Mouse (Mus musculus): ENCODE data around the gene Tssc4. TPM values are rescaled to one million over a fixed set of nuclear protein-coding genes. Genes with fewer than 3 reads are reported as not detected.
A peak's percentile ranks its signal among the peaks of the same experiment; 100 is the strongest.

Tssc4 gene
- polyA plus RNA-seq, 1 experiment from 2014 or later = 91.7 TPM

GRCm38 (mm10) chr7:143059202-143059870 is 9.7 kb upstream of the Tssc4 start:
- 89% methylated on average over 5 of the region's 5 CpGs for WGBS
- H3K4me1 ChIP-seq = peaks cover 29% of the 10 kb centered on the region
- H3K4me3 ChIP-seq = no peak overlapping the region
- H3K9ac ChIP-seq = no peak overlapping the region
- no peak for ATAC-seq (ENCODE audit: low FRiP score, low read depth)
- no peaks in the 10 kb centered on the region for H3K9me3 ChIP-seq
- H3K27me3 ChIP-seq (replicated peaks) = no peaks in the 10 kb centered on the region
- no peak overlapping the region for H3K4me2 ChIP-seq (replicated peaks)
- peaks cover 34% of the 10 kb centered on the region for H3K36me3 ChIP-seq
- H3K27ac ChIP-seq = 0 out of 2 replicates have a peak overlapping the region, but pooled peaks have one; percentile 5

GRCm38 (mm10) chr7:143062704-143063103 is 6.3 kb upstream of the Tssc4 start:
- ATAC-seq (ENCODE audit: low FRiP score, low read depth) = no peak
- Histone ChIP-seq H3K36me3 (peaks cover 57% of the 10 kb centered on the region), H3K9ac (no peak overlapping the region), H3K4me2 (replicated peaks) (no peak overlapping the region), H3K9me3 (no peaks in the 10 kb centered on the region), H3K27me3 (replicated peaks) (no peaks in the 10 kb centered on the region), H3K4me3 (no peak overlapping the region), H3K27ac (no peak overlapping the region), H3K4me1 (0 out of 2 replicates have a peak, but pooled peaks cover 10% of the 10 kb centered on the region)
- WGBS = 84% methylated on average over 2 of the region's 2 CpGs

GRCm38 (mm10) chr7:143064226-143064625 is 4.8 kb upstream of the Tssc4 start:
- no peak overlapping the region for H3K27ac ChIP-seq
- H3K36me3 ChIP-seq = peaks cover 57% of the 10 kb centered on the region
- 0 out of 2 replicates have a peak overlapping the region, but pooled peaks have one; percentile 13 for H3K9ac ChIP-seq
- no peaks in the 10 kb centered on the region for H3K27me3 ChIP-seq (replicated peaks)
- 44% methylated on average over 6 of the region's 6 CpGs for WGBS
- H3K4me3 ChIP-seq = no peak overlapping the region
- H3K9me3 ChIP-seq = no peaks in the 10 kb centered on the region
- H3K4me2 ChIP-seq (replicated peaks) = no peak overlapping the region
- H3K4me1 ChIP-seq = peaks cover 14% of the 10 kb centered on the region
- no peak for ATAC-seq (ENCODE audit: low FRiP score, low read depth)

- no peaks in the 10 kb centered on the region for H3K27me3 ChIP-seq (replicated peaks)
- no peak overlapping the region for H3K4me2 ChIP-seq (replicated peaks)
- no peaks in the 10 kb centered on the region for H3K9me3 ChIP-seq
- H3K36me3 ChIP-seq = peaks cover 57% of the 10 kb centered on the region
- no peak for ATAC-seq (ENCODE audit: low FRiP score, low read depth)
- H3K27ac ChIP-seq = no peak overlapping the region
- H3K4me3 ChIP-seq = no peak overlapping the region
- H3K4me1 ChIP-seq = peaks cover 23% of the 10 kb centered on the region
- H3K9ac ChIP-seq = no peak overlapping the region
- WGBS = 93% methylated on average over 2 of the region's 2 CpGs
Measured at GRCm38 (mm10) chr7:143065692-143066091, 3.4 kb upstream of the Tssc4 start.

GRCm38 (mm10) chr7:143067469-143067868 is 1.6 kb upstream of the Tssc4 start:
- 66% methylated on average over 2 of the region's 2 CpGs for WGBS
- H3K9ac ChIP-seq = no peak overlapping the region
- peaks cover 47% of the 10 kb centered on the region for H3K36me3 ChIP-seq
- ATAC-seq (ENCODE audit: low FRiP score, low read depth) = no peak
- no peaks in the 10 kb centered on the region for H3K9me3 ChIP-seq
- peak overlapping the region; percentile 99; the same call in 1 of the 2 replicates for H3K4me2 ChIP-seq (replicated peaks)
- no peak overlapping the region for H3K4me3 ChIP-seq
- no peaks in the 10 kb centered on the region for H3K27me3 ChIP-seq (replicated peaks)
- peaks cover 31% of the 10 kb centered on the region for H3K4me1 ChIP-seq
- no peak overlapping the region; the same call in 1 of the 2 replicates for H3K27ac ChIP-seq

- no peaks in the 10 kb centered on the region for H3K9me3 ChIP-seq
- peak overlapping the region; percentile 93 for H3K27ac ChIP-seq
- H3K9ac ChIP-seq = peak overlapping the region; percentile 54
- H3K4me1 ChIP-seq = peaks cover 31% of the 10 kb centered on the region
- peak overlapping the region; percentile 84 for H3K4me3 ChIP-seq
- peaks cover 43% of the 10 kb centered on the region for H3K36me3 ChIP-seq
- 81% methylated on average over 3 of the region's 3 CpGs for WGBS
- no peaks in the 10 kb centered on the region for H3K27me3 ChIP-seq (replicated peaks)
- H3K4me2 ChIP-seq (replicated peaks) = peak overlapping the region; percentile 99
- no peak for ATAC-seq (ENCODE audit: low FRiP score, low read depth)
Measured at GRCm38 (mm10) chr7:143067897-143068296, 1.2 kb upstream of the Tssc4 start.

- peak overlapping the region; percentile 93 for H3K27ac ChIP-seq
- H3K4me1 ChIP-seq = peaks cover 31% of the 10 kb centered on the region
- H3K27me3 ChIP-seq (replicated peaks) = no peaks in the 10 kb centered on the region
- H3K9me3 ChIP-seq = no peaks in the 10 kb centered on the region
- peak; percentile 10 for ATAC-seq (ENCODE audit: low FRiP score, low read depth)
- H3K4me3 ChIP-seq = peak overlapping the region; percentile 84
- H3K9ac ChIP-seq = peak overlapping the region; percentile 54
- H3K4me2 ChIP-seq (replicated peaks) = peak overlapping the region; percentile 99
- H3K36me3 ChIP-seq = peaks cover 38% of the 10 kb centered on the region
- whole genome bisulfite sequencing = 38% methylated on average over 13 of the region's 13 CpGs
Measured at GRCm38 (mm10) chr7:143068316-143068881, 650 bp upstream of the Tssc4 start.

GRCm38 (mm10) chr7:143069751-143070400 is 827 bp downstream of the Tssc4 start:
- H3K4me2 ChIP-seq (replicated peaks) = peak overlapping the region; percentile 99
- H3K4me1 ChIP-seq = peaks cover 31% of the 10 kb centered on the region
- peak overlapping the region; percentile 88 for H3K9ac ChIP-seq
- no peaks in the 10 kb centered on the region for H3K9me3 ChIP-seq
- H3K4me3 ChIP-seq = peak overlapping the region; percentile 84
- 0 out of 2 replicates have a peak overlapping the region, but pooled peaks have one; percentile 50 for H3K27ac ChIP-seq
- no peaks in the 10 kb centered on the region for H3K27me3 ChIP-seq (replicated peaks)
- H3K36me3 ChIP-seq = peaks cover 23% of the 10 kb centered on the region
- WGBS = 11% methylated on average over 30 of the region's 30 CpGs
- no peak; the same call in 1 of the 2 replicates for ATAC-seq (ENCODE audit: low FRiP score, low read depth)

- Histone ChIP-seq H3K27ac (no peak overlapping the region), H3K9me3 (no peaks in the 10 kb centered on the region), H3K4me2 (replicated peaks) (peak overlapping the region; percentile 99), H3K36me3 (peaks cover 16% of the 10 kb centered on the region), H3K27me3 (replicated peaks) (no peaks in the 10 kb centered on the region), H3K9ac (peak overlapping the region; percentile 88), H3K4me3 (peak overlapping the region; percentile 84), H3K4me1 (peaks cover 31% of the 10 kb centered on the region)
- ATAC-seq (ENCODE audit: low FRiP score, low read depth) = no peak
- 90% methylated on average over 10 of the region's 10 CpGs for WGBS
Measured at GRCm38 (mm10) chr7:143070506-143071070, 1.5 kb downstream of the Tssc4 start.

- peaks cover 29% of the 10 kb centered on the region for H3K4me1 ChIP-seq
- ATAC-seq (ENCODE audit: low FRiP score, low read depth) = no peak
- no peak overlapping the region for H3K4me3 ChIP-seq
- no peaks in the 10 kb centered on the region for H3K36me3 ChIP-seq
- no peak overlapping the region for H3K4me2 ChIP-seq (replicated peaks)
- H3K9ac ChIP-seq = no peak overlapping the region
- H3K9me3 ChIP-seq = no peaks in the 10 kb centered on the region
- 88% methylated on average over 5 of the region's 5 CpGs for WGBS
- H3K27ac ChIP-seq = no peak overlapping the region
- no peaks in the 10 kb centered on the region for H3K27me3 ChIP-seq (replicated peaks)
Measured at GRCm38 (mm10) chr7:143072605-143073004, 3.6 kb downstream of the Tssc4 start.

- Histone ChIP-seq H3K4me1 (peaks cover 25% of the 10 kb centered on the region), H3K4me3 (no peak overlapping the region), H3K9ac (no peak overlapping the region), H3K9me3 (no peaks in the 10 kb centered on the region), H3K36me3 (no peaks in the 10 kb centered on the region), H3K27me3 (replicated peaks) (no peaks in the 10 kb centered on the region), H3K27ac (no peak overlapping the region), H3K4me2 (replicated peaks) (no peak overlapping the region)
- ATAC-seq (ENCODE audit: low FRiP score, low read depth) = no peak
- WGBS = 65% methylated on average over 1 of the region's 1 CpGs
Measured at GRCm38 (mm10) chr7:143073086-143073485, 4.0 kb downstream of the Tssc4 start.

GRCm38 (mm10) chr7:143075394-143075793 is 6.3 kb downstream of the Tssc4 start:
- WGBS = 73% methylated on average over 5 of the region's 5 CpGs
- no peak for ATAC-seq (ENCODE audit: low FRiP score, low read depth)
- no peak overlapping the region for H3K9ac ChIP-seq

More at GRCm38 (mm10) chr7:143075394-143075793, 6.3 kb downstream of the Tssc4 start:
- Histone ChIP-seq H3K4me2 (replicated peaks) (no peak overlapping the region), H3K4me3 (no peak overlapping the region), H3K27ac (no peak overlapping the region), H3K9me3 (no peaks in the 10 kb centered on the region), H3K36me3 (no peaks in the 10 kb centered on the region), H3K4me1 (peaks cover 11% of the 10 kb centered on the region), H3K27me3 (replicated peaks) (no peaks in the 10 kb centered on the region)

Data from neural tube, embryonic 12.5 days (tissue).